Mouse (Mus musculus) hindbrain, embryonic 13.5 days (tissue): ENCODE results near the gene Bbs9. TPM values are rescaled to one million over a fixed set of nuclear protein-coding genes. Genes with fewer than 3 reads are reported as not detected.
"Not testable (repeated sequence)": the region's sequence is repeated elsewhere in the genome, so short reads cannot be mapped to it uniquely, and the experiment has no call there.

Experiments used
- ATAC-seq: fragments of 200-750 bp; cut with Nextera tagmentation; 2 replicates; pipeline ENCODE4 v1.8.0; 2017; ENCODE audit warnings: moderate TSS enrichment; ENCODE audit not compliant: low FRiP score
- H3K27ac ChIP-seq: fragments of 300-500 bp; sonication (generic); 2 replicates; pipeline ENCODE4 v1.5.1; 2015; ENCODE audit warnings: inconsistent platforms, mild to moderate bottlenecking, moderate library complexity
- H3K27me3 ChIP-seq: fragments of 300-500 bp; sonication (generic); 2 replicates; pipeline ENCODE4 v1.6.1; 2015; ENCODE audit warnings: mild to moderate bottlenecking, inconsistent platforms
- H3K36me3 ChIP-seq: fragments of 300-500 bp; sonication (generic); 2 replicates; pipeline ENCODE4 v1.6.1; 2015; ENCODE audit warnings: mild to moderate bottlenecking, inconsistent platforms
- H3K4me1 ChIP-seq: fragments of 300-500 bp; sonication (generic); replicated peaks from 2 replicates; pipeline ENCODE4 v1.6.1; 2015; ENCODE audit warnings: inconsistent platforms
- H3K4me2 ChIP-seq: fragments of 300-500 bp; sonication (generic); 2 replicates; pipeline ENCODE4 v1.6.1; 2015; ENCODE audit warnings: inconsistent platforms, mild to moderate bottlenecking, moderate library complexity
- H3K4me3 ChIP-seq: fragments of 300-500 bp; sonication (generic); 2 replicates; pipeline ENCODE4 v1.5.1; 2015; ENCODE audit warnings: mild to moderate bottlenecking, inconsistent platforms
- H3K9ac ChIP-seq: fragments of 300-500 bp; sonication (generic); 2 replicates; pipeline ENCODE4 v1.6.1; 2015; ENCODE audit warnings: mild to moderate bottlenecking, inconsistent platforms
- H3K9me3 ChIP-seq: fragments of 300-500 bp; sonication (generic); 2 replicates; pipeline ENCODE4 v1.6.1; 2016; ENCODE audit warnings: inconsistent platforms
- WGBS: fragments of 180-500 bp; shearing (Covaris S2); methylation state at CpG from one replicate; pipeline ENCODE4 v1.1.7; 2015; 5-methylcytosine and 5-hydroxymethylcytosine counted together
- polyA plus RNA-seq: library from polyadenylated mRNA; unstranded; fragments of >200 nt; fragmentation: Nextera tagmentation; extraction: Ambion mirVana; gene quantifications from 2 replicates; pipeline ENCODE4 v1.2.1, GENCODE M21; 2015

Bbs9 gene
- polyA plus RNA-seq, 1 experiment from 2014 or later = 17.1 TPM

GRCm38 (mm10) chr9:22837702-22838210, 362.2 kb downstream of the Bbs9 start:
- H3K4me3 ChIP-seq = no peak overlapping the region
- H3K27me3 ChIP-seq = no peaks in the 10 kb centered on the region
- no peaks in the 10 kb centered on the region for H3K9me3 ChIP-seq
- H3K27ac ChIP-seq = no peak overlapping the region
- no peak overlapping the region for H3K9ac ChIP-seq
- no peak overlapping the region for H3K4me2 ChIP-seq
- no peak for ATAC-seq
- no peaks in the 10 kb centered on the region for H3K36me3 ChIP-seq
- 18% methylated on average over 4 of the region's 4 CpGs for WGBS
- peaks cover 10% of the 10 kb centered on the region; the same call in 1 of the 2 replicates for H3K4me1 ChIP-seq

GRCm38 (mm10) chr9:22846048-22846447, 370.5 kb downstream of the Bbs9 start:
- H3K9me3 ChIP-seq = no peaks in the 10 kb centered on the region
- H3K9ac ChIP-seq = no peak overlapping the region
- no peak overlapping the region for H3K27ac ChIP-seq
- no peak overlapping the region for H3K4me3 ChIP-seq
- 92% methylated on average over 2 of the region's 2 CpGs for WGBS
- no peak overlapping the region for H3K4me2 ChIP-seq
- ATAC-seq = no peak
- H3K4me1 ChIP-seq = peaks cover 4% of the 10 kb centered on the region; the same call in 1 of the 2 replicates
- H3K27me3 ChIP-seq = no peaks in the 10 kb centered on the region
- no peaks in the 10 kb centered on the region for H3K36me3 ChIP-seq

GRCm38 (mm10) chr9:22846783-22847182, 371.3 kb downstream of the Bbs9 start:
- no peaks in the 10 kb centered on the region for H3K36me3 ChIP-seq
- WGBS = 63% methylated on average over 1 of the region's 1 CpGs
- no peak overlapping the region for H3K4me3 ChIP-seq
- H3K27ac ChIP-seq = no peak overlapping the region
- peaks cover 4% of the 10 kb centered on the region; the same call in 1 of the 2 replicates for H3K4me1 ChIP-seq
- no peaks in the 10 kb centered on the region for H3K9me3 ChIP-seq
- no peak overlapping the region for H3K9ac ChIP-seq
- no peak for ATAC-seq
- no peak overlapping the region for H3K4me2 ChIP-seq
- no peaks in the 10 kb centered on the region for H3K27me3 ChIP-seq

DNA sequence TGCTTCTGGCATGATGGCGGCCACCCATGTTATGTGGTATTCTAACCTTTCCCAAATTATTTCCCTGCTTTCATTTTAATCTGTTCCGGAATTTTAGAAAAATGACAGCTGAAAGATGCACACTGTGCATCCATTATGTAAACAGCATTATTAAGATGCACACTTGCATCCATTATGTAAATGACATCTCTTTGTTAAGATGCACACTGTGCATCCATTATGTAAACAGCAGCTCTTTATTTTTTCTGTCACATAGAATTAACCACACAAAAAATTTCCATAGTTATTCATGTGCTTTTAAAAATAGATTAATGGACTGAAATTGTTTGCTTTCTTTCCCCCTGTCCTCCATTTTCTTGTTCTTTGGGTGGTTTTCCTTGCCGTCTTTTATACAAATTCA, 373.3 kb downstream of the Bbs9 start:
- 47% methylated on average over 3 of the region's 3 CpGs for WGBS
- H3K4me3 ChIP-seq = no peak overlapping the region
- no peak for ATAC-seq
- peaks cover 4% of the 10 kb centered on the region; the same call in 1 of the 2 replicates for H3K4me1 ChIP-seq
- no peaks in the 10 kb centered on the region for H3K27me3 ChIP-seq
- H3K9ac ChIP-seq = no peak overlapping the region
- H3K27ac ChIP-seq = peak overlapping the region; percentile 60; the same call in 1 of the 2 replicates
- H3K4me2 ChIP-seq = no peak overlapping the region
- H3K9me3 ChIP-seq = no peaks in the 10 kb centered on the region
- H3K36me3 ChIP-seq = no peaks in the 10 kb centered on the region

DNA sequence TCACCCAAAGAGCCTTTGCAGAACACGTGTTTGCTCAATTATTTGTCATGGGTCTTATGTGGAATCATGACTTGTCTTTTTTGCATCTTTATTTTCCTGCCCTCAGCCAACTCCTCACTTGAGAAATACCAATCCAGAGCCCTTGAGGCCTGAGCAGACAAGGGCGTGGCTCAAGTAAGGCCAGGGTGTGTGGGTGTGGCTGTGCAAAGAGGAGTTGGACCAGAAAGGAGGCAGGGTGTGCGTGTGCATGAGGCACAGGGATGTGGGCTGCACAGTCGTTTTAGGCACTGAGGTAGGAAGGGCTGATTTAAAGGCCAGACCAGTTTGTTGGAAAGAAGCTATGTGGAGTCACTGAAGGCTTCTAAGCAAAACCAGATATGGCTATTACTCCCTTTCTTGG, 373.7 kb downstream of the Bbs9 start:
- Histone ChIP-seq H3K27me3 (no peaks in the 10 kb centered on the region), H3K4me1 (peaks cover 4% of the 10 kb centered on the region; the same call in 1 of the 2 replicates), H3K4me3 (no peak overlapping the region), H3K9ac (no peak overlapping the region), H3K36me3 (no peaks in the 10 kb centered on the region), H3K4me2 (no peak overlapping the region), H3K27ac (peak overlapping the region; percentile 60; the same call in 1 of the 2 replicates), H3K9me3 (no peaks in the 10 kb centered on the region)
- 68% methylated on average over 4 of the region's 4 CpGs for WGBS
- peak; percentile 36; the same call in 1 of the 2 replicates for ATAC-seq

- H3K27me3 ChIP-seq, H3K4me3 ChIP-seq, H3K4me2 ChIP-seq, H3K9me3 ChIP-seq, H3K27ac ChIP-seq, ATAC-seq, H3K4me1 ChIP-seq, H3K9ac ChIP-seq, H3K36me3 ChIP-seq: not testable (repeated sequence)
- 85% methylated on average over 6 of the region's 6 CpGs for WGBS
These were observed 393.6 kb downstream of the Bbs9 start for GRCm38 (mm10) chr9:22869147-22869546.

GRCm38 (mm10) chr9:22870661-22871060, 395.1 kb downstream of the Bbs9 start:
- 74% methylated on average over 3 of the region's 3 CpGs for WGBS
- no peak for ATAC-seq

DNA sequence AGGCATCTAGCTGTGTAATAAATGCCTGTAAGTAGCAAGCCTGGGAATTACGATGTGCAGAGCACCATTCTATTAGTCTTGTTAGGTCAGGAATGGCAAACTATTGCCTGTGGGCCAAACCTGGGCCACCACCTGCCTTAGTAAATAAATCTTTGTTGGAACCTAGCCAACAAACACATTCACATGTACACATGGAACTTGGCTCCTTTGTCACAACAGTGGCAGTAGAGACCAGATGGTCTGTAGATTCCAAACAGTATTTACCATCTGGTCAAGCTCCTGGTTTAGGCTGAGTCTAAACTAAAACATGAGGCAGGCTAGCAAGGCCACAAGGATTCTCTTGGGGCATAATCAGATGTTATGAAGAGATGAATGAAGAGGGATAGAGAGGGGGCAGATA, 399.7 kb downstream of the Bbs9 start:
- H3K4me3 ChIP-seq = no peak overlapping the region
- 68% methylated on average over 1 of the region's 1 CpGs for WGBS
- no peaks in the 10 kb centered on the region; the same call in 1 of the 2 replicates for H3K4me1 ChIP-seq
- no peaks in the 10 kb centered on the region for H3K9me3 ChIP-seq
- no peaks in the 10 kb centered on the region for H3K27me3 ChIP-seq
- ATAC-seq = peak; percentile 61
- no peak overlapping the region for H3K9ac ChIP-seq
- no peak overlapping the region for H3K4me2 ChIP-seq
- no peaks in the 10 kb centered on the region for H3K36me3 ChIP-seq
- H3K27ac ChIP-seq = no peak overlapping the region

More at GRCm38 (mm10) chr9:22870661-22871060, 395.1 kb downstream of the Bbs9 start:
- Histone ChIP-seq H3K4me3 (no peak overlapping the region), H3K9ac (no peak overlapping the region), H3K27me3 (no peaks in the 10 kb centered on the region), H3K4me1 (no peaks in the 10 kb centered on the region; the same call in 1 of the 2 replicates), H3K36me3 (no peaks in the 10 kb centered on the region), H3K4me2 (no peak overlapping the region), H3K27ac (no peak overlapping the region), H3K9me3 (no peaks in the 10 kb centered on the region)

- H3K27ac ChIP-seq = no peak overlapping the region
- H3K4me2 ChIP-seq = no peak overlapping the region
- no peak overlapping the region for H3K9ac ChIP-seq
- WGBS = 85% methylated on average over 3 of the region's 3 CpGs
- H3K27me3 ChIP-seq = no peaks in the 10 kb centered on the region
- H3K36me3 ChIP-seq = no peaks in the 10 kb centered on the region
- H3K4me3 ChIP-seq = no peak overlapping the region
- no peaks in the 10 kb centered on the region for H3K9me3 ChIP-seq
- no peak for ATAC-seq
- H3K4me1 ChIP-seq = no peaks in the 10 kb centered on the region; the same call in 1 of the 2 replicates
These were observed 403.8 kb downstream of the Bbs9 start for GRCm38 (mm10) chr9:22879266-22879665.

GRCm38 (mm10) chr9:22886351-22886750, 410.8 kb downstream of the Bbs9 start:
- Histone ChIP-seq H3K27me3 (no peaks in the 10 kb centered on the region), H3K27ac (no peak overlapping the region), H3K4me1 (no peaks in the 10 kb centered on the region), H3K9ac (no peak overlapping the region), H3K9me3 (no peaks in the 10 kb centered on the region), H3K4me2 (no peak overlapping the region), H3K4me3 (no peak overlapping the region), H3K36me3 (no peaks in the 10 kb centered on the region)
- no peak for ATAC-seq
- 86% methylated on average over 4 of the region's 4 CpGs for WGBS

DNA sequence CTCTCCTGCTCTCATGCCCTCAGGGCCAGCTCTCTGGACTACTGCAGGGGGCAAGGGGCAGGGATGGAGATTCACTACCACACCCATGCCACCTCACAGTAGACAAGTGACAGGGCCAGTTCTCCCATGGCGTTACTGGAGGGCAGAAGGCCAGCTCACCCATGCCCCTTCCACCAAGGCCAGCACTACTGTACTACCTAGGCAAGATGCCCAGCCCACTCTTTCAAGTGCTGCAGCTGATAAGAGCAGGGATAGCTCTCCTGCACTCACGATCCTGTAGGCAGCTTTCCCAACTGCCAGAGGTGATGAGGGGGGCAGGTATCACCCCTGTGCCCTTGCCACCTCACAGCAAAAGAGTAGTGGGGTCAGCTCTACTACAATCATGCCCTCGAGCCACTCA, 429.9 kb downstream of the Bbs9 start:
- Histone ChIP-seq H3K4me1 (no peaks in the 10 kb centered on the region), H3K27ac (no peak overlapping the region), H3K36me3 (no peaks in the 10 kb centered on the region), H3K9me3 (no peaks in the 10 kb centered on the region), H3K9ac (no peak overlapping the region), H3K27me3 (no peaks in the 10 kb centered on the region), H3K4me3 (no peak overlapping the region), H3K4me2 (no peak overlapping the region)
- 82% methylated on average over 3 of the region's 3 CpGs for WGBS
- no peak for ATAC-seq

GRCm38 (mm10) chr9:22916808-22917207, 441.3 kb downstream of the Bbs9 start:
- no peaks in the 10 kb centered on the region for H3K27me3 ChIP-seq

GRCm38 (mm10) chr9:22935645-22936044, 460.1 kb downstream of the Bbs9 start:
- Histone ChIP-seq H3K4me1 (no peaks in the 10 kb centered on the region), H3K4me3 (no peak overlapping the region), H3K27ac (no peak overlapping the region), H3K9me3 (no peaks in the 10 kb centered on the region), H3K9ac (no peak overlapping the region), H3K27me3 (no peaks in the 10 kb centered on the region), H3K4me2 (no peak overlapping the region), H3K36me3 (no peaks in the 10 kb centered on the region)
- no peak for ATAC-seq

More at GRCm38 (mm10) chr9:22916808-22917207, 441.3 kb downstream of the Bbs9 start:
- H3K9ac ChIP-seq = no peak overlapping the region
- no peak overlapping the region for H3K4me3 ChIP-seq
- H3K4me2 ChIP-seq = no peak overlapping the region
- no peaks in the 10 kb centered on the region for H3K36me3 ChIP-seq
- 0 out of 2 replicates have a peak, but pooled peaks cover 3% of the 10 kb centered on the region for H3K9me3 ChIP-seq
- H3K4me1 ChIP-seq = no peaks in the 10 kb centered on the region
- no peak overlapping the region for H3K27ac ChIP-seq
- no peak for ATAC-seq
